Mouse (Mus musculus): ENCODE data around the gene Rfng. TPM values are rescaled to one million over a fixed set of nuclear protein-coding genes. Genes with fewer than 3 reads are reported as not detected.
"Not testable (repeated sequence)": the region's sequence is repeated elsewhere in the genome, so short reads cannot be mapped to it uniquely, and the experiment has no call there.

Gene Rfng
- polyA plus RNA-seq, 2 experiments from 2014 or later, result 3.5 to 4.9 TPM

DNA sequence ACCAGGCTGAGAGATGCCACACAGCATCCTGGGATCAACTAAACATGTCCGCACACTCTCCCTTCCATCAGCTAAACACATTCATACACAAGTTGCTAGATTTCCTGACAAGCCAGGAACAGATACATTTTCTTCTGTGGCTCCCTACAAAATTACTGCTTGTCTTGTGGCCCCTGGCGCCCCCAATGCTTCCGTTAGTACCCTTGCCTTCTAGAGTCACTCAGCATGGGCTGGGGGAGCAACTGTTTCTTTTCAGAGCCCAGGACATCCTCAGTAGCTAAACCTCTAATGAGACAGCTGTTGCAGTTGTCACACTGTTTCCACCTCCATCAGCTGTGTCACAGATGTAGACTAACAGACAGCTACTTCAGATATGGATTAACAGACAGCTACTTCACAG lies 11.3 kb downstream of the Rfng start:
- ATAC-seq, result no peak

GRCm38 (mm10) chr11:120768206-120768605 lies 15.8 kb downstream of the Rfng start:
- no peak for ATAC-seq

GRCm38 (mm10) chr11:120767023-120767422 lies 17.0 kb downstream of the Rfng start:
- peak; percentile 32 for ATAC-seq

DNA sequence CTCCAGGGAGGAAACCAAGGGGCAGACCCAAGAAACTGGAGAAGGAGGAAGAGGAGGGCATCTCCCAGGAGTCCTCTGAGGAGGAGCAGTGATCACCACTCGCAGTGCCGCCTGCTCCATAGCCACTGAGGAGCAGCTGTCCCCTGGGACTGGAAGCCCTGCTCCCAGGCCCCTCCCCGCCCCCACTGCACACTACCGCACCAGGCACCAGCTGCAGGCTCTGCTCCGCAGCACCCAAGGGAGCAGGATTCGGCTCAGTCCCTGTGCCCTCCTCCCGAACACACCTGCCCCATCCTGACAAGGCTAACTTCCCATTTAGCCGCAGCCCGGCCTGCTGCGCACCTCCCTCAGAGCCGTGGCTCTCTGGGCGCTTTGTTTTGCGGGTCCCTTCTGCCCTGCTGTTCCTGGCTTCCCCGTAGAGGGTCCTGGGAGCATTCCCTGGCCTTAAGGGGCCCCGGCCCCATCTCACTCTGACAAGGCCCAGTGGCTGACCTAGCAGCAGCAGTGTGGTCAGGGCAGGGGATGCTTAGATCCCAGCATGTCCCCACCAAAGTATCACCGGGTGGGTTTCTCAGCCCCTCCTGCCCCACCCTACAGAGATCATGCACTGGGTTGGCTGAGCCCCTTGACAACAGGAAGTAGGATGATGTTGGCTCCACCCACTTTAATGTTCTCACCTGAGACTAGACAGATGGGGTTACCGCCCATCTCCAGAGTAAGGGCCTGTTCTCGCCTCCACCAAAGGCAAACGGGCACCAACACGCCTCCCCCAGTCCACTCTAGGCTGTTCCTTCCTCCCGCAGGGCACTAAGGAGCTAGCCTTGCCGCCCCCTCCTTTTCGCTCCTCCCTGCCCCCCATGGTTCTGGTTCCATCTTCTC lies 20.6 kb downstream of the Rfng start:
- not testable (repeated sequence) for ATAC-seq

DNA sequence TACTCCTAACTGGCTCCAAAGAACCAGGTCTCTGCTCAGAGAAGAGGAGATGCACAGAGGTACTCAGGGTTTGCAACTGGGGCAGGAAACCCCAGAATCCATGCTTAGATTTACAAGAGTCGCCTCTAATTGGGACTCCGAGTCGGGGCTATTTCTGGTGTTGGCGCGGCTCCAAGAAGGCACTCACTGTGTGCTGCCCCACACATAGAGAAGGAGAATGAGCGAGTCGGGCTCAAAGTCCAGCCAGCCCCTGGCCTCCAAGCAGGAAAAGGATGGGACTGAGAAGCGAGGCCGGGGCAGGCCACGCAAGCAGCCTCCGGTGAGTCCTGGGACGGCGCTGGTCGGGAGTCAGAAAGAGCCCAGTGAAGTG lies 21.4 kb downstream of the Rfng start, which contains the start of gene Hmga1b:
Gene Hmga1b, plus strand, starts transcription at position 123 of the 370 bp plus-strand sequence.
- ATAC-seq, result not testable (repeated sequence)

GRCm38 (mm10) chr11:120761811-120762671 lies 22.0 kb downstream of the Rfng start:
- no peak for ATAC-seq

DNA sequence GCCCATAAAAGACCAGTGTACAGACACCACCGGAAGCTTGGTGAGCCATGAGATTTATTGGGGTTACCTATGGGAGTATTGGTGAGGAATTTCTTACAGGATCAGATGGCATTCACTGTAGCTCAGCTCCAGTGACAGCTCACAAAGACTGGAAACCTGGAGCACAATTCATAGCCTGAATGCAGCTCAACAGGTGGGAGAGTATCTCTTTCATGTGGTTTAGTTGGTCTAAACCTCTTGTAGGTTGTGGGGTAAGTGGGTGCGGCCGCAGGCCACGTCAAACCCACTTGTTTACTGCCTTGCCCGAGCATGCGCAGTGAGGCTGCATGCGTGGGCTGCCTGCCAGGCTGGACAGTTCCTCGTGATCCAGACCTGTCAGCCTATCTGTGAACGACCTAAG lies 23.8 kb downstream of the Rfng start:
- ATAC-seq, result no peak

DNA sequence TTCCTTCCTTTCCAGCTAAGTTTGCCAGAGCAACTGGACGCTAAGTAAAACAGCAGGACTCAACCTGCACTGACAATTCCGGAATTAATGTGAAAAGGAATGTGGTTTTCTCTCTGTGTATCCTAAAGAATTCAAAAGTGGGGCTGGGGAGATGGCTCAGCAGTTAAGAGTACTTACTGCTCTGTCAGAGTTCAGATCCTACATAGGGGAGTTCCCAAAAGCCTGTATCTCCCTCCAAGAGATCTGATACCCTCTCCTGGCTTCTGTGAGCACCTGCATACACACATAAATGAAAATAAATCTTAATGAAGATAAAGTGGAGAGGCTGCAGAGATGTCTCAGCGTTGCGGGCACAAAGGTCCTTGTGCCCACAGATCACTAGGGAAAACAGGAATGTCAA lies 32.4 kb downstream of the Rfng start:
- no peak for ATAC-seq

GRCm38 (mm10) chr11:120749430-120749829 lies 34.6 kb downstream of the Rfng start:
- ATAC-seq, result no peak

DNA sequence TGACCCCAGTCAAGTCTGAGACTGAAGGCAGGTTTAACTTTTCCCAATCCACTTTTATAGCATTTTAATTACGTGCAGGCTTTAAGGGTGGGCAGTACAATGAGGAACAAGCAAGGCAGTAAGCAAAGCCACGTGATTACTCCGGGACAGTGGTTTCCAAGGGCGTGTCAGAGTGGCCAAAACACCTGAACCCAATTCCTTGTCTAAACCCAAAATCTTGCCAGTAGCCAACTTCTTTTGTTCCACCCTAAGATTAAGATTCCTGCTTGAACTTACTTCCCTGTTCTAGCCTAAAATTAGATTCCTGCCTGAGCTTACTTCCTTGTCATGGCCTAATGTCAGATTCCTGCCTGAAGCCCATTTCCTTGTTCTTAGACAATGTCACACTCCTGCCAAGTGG lies 36.0 kb downstream of the Rfng start:
- ATAC-seq, result no peak

DNA sequence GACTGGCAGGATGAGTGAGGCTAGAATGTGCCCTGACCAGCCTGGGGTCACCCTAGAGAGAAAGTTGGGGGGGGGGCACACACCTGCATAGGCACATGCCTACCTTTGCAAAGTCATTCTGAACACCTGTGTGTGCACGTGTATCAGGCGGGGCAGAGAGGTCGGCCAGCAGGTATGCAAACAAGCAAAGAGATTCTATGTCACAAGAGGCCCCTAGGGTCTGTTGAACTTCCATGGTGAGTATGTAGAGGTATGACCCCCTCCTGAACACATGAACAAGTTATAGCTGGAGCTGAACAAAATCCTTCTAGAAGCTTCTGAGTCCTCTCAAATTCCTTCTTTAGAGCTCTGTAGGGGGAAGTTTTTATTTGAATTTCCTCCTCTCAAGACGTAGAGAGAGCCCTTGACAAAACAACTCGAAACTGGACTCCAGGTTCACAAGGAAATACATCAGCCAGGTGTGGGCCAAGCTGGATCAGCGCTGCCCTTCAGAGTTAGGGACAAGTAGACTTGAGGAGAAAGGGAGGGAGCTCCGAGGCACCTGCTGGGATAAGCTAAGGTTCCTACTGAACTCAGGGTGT lies 39.8 kb downstream of the Rfng start:
- ATAC-seq, result no peak

DNA sequence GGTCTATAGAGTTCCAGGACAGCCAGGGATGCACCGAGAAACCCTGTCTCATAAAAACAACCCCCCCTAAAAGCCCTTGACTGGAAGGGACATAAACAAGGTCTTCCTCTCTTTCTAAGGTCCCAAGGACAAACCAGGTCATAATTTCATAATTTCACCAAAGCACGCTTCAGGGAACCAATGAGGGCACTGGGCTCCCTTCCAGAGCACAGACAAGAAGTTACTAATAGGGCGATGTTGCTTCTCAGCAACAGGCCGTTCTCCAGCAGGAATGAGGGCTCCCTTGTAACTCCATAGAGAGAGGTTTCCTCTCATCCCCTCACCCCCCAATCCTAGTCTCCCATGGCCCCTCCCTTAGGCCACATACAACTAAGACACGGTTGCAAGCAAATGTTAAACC lies 43.0 kb downstream of the Rfng start:
- no peak for ATAC-seq

DNA sequence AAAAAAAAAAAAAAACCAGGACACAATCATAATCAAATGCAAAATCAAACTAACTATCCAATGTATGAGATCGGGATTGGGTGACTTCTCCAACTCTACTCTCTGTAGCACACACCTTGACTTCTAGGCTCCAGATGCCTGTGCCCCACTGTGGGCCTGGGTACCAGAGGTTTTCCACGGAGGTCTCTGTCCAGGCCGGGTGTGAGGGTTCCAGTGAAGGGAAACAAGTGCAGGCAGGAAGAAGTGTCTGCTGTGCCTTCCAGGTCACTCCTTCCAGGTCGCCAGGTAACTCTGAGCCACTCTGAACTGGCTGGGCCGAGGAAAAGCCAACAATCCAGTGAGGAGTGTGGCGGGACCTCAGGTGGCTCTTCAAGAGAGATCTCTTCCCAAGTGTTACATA lies 47.6 kb downstream of the Rfng start:
- ATAC-seq, result no peak

GRCm38 (mm10) chr11:120733521-120733920 lies 50.5 kb downstream of the Rfng start:
- ATAC-seq, result no peak

- ATAC-seq, result no peak
These were observed 51.9 kb downstream of the Rfng start, which contains the start of gene Cbr2 for GRCm38 (mm10) chr11:120731858-120732680. Gene Cbr2 (minus strand): TSS chr11:120732114.

- ATAC-seq, result no peak
These were observed 52.6 kb downstream of the Rfng start for GRCm38 (mm10) chr11:120731395-120731794.

Other genes starting within 250 kb of the Rfng start
- gene Mcrip1, start 234.5 kb downstream of the Rfng start, polyA plus RNA-seq (2017; shearing (Covaris generic)), result 100 to 1,000 TPM; 121 to 128 TPM
- gene Ppp1r27, start 233.1 kb downstream of the Rfng start, polyA plus RNA-seq (2017; shearing (Covaris generic)), result not detected
- gene P4hb, start 211.0 kb downstream of the Rfng start, polyA plus RNA-seq (2017; shearing (Covaris generic)), result 100 to 1,000 TPM; 140 to 160 TPM
- 100 to 1,000 TPM; 601 to 860 TPM for gene Arhgdia, start 202.6 kb downstream of the Rfng start, polyA plus RNA-seq (2017; shearing (Covaris generic))
- 10 to 100 TPM; 18.9 to 51.6 TPM for gene Alyref, start 185.8 kb downstream of the Rfng start, polyA plus RNA-seq (2017; shearing (Covaris generic))
- 100 to 1,000 TPM; 112 to 117 TPM for gene Anapc11, start 185.8 kb downstream of the Rfng start, polyA plus RNA-seq (2017; shearing (Covaris generic))
- gene Npb, start 175.7 kb downstream of the Rfng start, polyA plus RNA-seq (2017; shearing (Covaris generic)), result not detected
- gene Pcyt2, start 166.3 kb downstream of the Rfng start, polyA plus RNA-seq (2017; shearing (Covaris generic)), result 100 to 1,000 TPM in 1 of 2 experiments, 10 to 100 TPM in 1; 84.5 to 112 TPM
- gene Sirt7, start 159.0 kb downstream of the Rfng start, polyA plus RNA-seq (2017; shearing (Covaris generic)), result 10 to 100 TPM; 50.8 to 61.8 TPM
- 10 to 100 TPM; 10.7 to 14.3 TPM for gene Mafg, start 150.6 kb downstream of the Rfng start, polyA plus RNA-seq (2017; shearing (Covaris generic))
- under 1 TPM in 1 of 2 experiments, not detected in 1; 0.48 TPM for gene Pycr1, start 140.4 kb downstream of the Rfng start, polyA plus RNA-seq (2017; shearing (Covaris generic))
- gene Myadml2, start 136.0 kb downstream of the Rfng start, polyA plus RNA-seq (2017; shearing (Covaris generic)), result not detected
- gene Notum, start 123.0 kb downstream of the Rfng start, polyA plus RNA-seq (2017; shearing (Covaris generic)), result not detected
- 100 to 1,000 TPM in 1 of 2 experiments, 10 to 100 TPM in 1; 78.1 to 110 TPM for gene Aspscr1, start 111.2 kb downstream of the Rfng start, polyA plus RNA-seq (2017; shearing (Covaris generic))
- 100 to 1,000 TPM; 163 to 165 TPM for gene Cenpx, start 70.5 kb downstream of the Rfng start, polyA plus RNA-seq (2017; shearing (Covaris generic))
- 10 to 100 TPM; 19.7 to 24.1 TPM for gene Lrrc45, start 70.3 kb downstream of the Rfng start, polyA plus RNA-seq (2017; shearing (Covaris generic))
- gene Rac3, start 62.7 kb downstream of the Rfng start, polyA plus RNA-seq (2017; shearing (Covaris generic)), result not detected
- gene Dcxr, start 56.9 kb downstream of the Rfng start, polyA plus RNA-seq (2017; shearing (Covaris generic)), result 10 to 100 TPM; 17.0 to 20.9 TPM
- not detected for gene Cbr2, start 52.1 kb downstream of the Rfng start, polyA plus RNA-seq (2017; shearing (Covaris generic))
- 10 to 100 TPM; 35.6 to 69.1 TPM for gene Hmga1b, start 21.4 kb downstream of the Rfng start, polyA plus RNA-seq (2017; shearing (Covaris generic))
- gene Gps1, start 65 bp upstream of the Rfng start, polyA plus RNA-seq (2017; shearing (Covaris generic)), result 100 to 1,000 TPM; 118 to 137 TPM
- 10 to 100 TPM; 30.9 to 31.9 TPM for gene Dus1l, start 12.2 kb upstream of the Rfng start, polyA plus RNA-seq (2017; shearing (Covaris generic))
- gene Fasn, start 40.3 kb upstream of the Rfng start, polyA plus RNA-seq (2017; shearing (Covaris generic)), result 10 to 100 TPM; 28.8 to 40.3 TPM
- under 1 TPM; 0.41 to 0.46 TPM for gene Ccdc57, start 148.7 kb upstream of the Rfng start, polyA plus RNA-seq (2017; shearing (Covaris generic))
- gene Slc16a3, start 164.3 kb upstream of the Rfng start, polyA plus RNA-seq (2017; shearing (Covaris generic)), result 1 to 10 TPM; 3.8 to 4.0 TPM
- 10 to 100 TPM; 57.0 to 62.6 TPM for gene Csnk1d, start 207.1 kb upstream of the Rfng start, polyA plus RNA-seq (2017; shearing (Covaris generic))